Mouse (Mus musculus) intestine, embryonic 16.5 days (tissue): ENCODE measurements around the gene Prnd. TPM values are rescaled to one million over a fixed set of nuclear protein-coding genes. Genes with fewer than 3 reads are reported as not detected.

Experiments used
- ATAC-seq: fragments of 200-750 bp; cut with Nextera tagmentation; 2 replicates; pipeline ENCODE4 v1.8.0; 2017; ENCODE audit warnings: moderate TSS enrichment, moderate library complexity
- H3K27ac ChIP-seq: fragments of 300-500 bp; sonication (generic); 2 replicates; pipeline ENCODE4 v1.5.1; 2014; ENCODE audit warnings: mild to moderate bottlenecking, low read length
- H3K27me3 ChIP-seq: fragments of 300-500 bp; sonication (generic); replicated peaks from 2 replicates; pipeline ENCODE4 v1.6.1; 2014; ENCODE audit warnings: low read length, control low read depth, mixed read lengths; ENCODE audit not compliant: control insufficient read depth, insufficient read depth
- H3K36me3 ChIP-seq: fragments of 300-500 bp; sonication (generic); 2 replicates; pipeline ENCODE4 v1.6.1; 2014; ENCODE audit warnings: low read length, control low read depth; ENCODE audit not compliant: control insufficient read depth, insufficient read depth
- H3K4me1 ChIP-seq: fragments of 300-500 bp; sonication (generic); 2 replicates; pipeline ENCODE4 v1.6.1; 2014; ENCODE audit warnings: low read length, control low read depth, mixed read lengths; ENCODE audit not compliant: control insufficient read depth, insufficient read depth
- H3K4me2 ChIP-seq: fragments of 300-500 bp; sonication (generic); 2 replicates; pipeline ENCODE4 v1.6.1; 2014; ENCODE audit warnings: low read depth, low read length, control low read depth
- H3K4me3 ChIP-seq: fragments of 300-500 bp; sonication (generic); 2 replicates; pipeline ENCODE4 v1.5.1; 2014; ENCODE audit warnings: mild to moderate bottlenecking, low read length
- H3K9ac ChIP-seq: fragments of 300-500 bp; sonication (generic); 2 replicates; pipeline ENCODE4 v1.6.1; 2014; ENCODE audit warnings: low read depth, low read length
- H3K9me3 ChIP-seq: fragments of 300-500 bp; sonication (generic); 2 replicates; pipeline ENCODE4 v1.6.1; 2016; ENCODE audit warnings: low read length, control low read depth; ENCODE audit not compliant: control insufficient read depth
- WGBS: fragments of 180-500 bp; shearing (Covaris S2); extraction: QIAGEN DNeasy Blood & Tissue Kit; methylation state at CpG from one replicate; pipeline ENCODE4 v1.1.7; 2014; 5-methylcytosine and 5-hydroxymethylcytosine counted together
- polyA plus RNA-seq: library from polyadenylated mRNA; unstranded; fragments of >200 nt; fragmentation: Nextera tagmentation; extraction: Ambion mirVana; gene quantifications from 2 replicates; pipeline ENCODE4 v1.2.1, GENCODE M21; 2015

Gene Prnd
- polyA plus RNA-seq, 1 experiment from 2014 or later: 28.8 TPM

DNA sequence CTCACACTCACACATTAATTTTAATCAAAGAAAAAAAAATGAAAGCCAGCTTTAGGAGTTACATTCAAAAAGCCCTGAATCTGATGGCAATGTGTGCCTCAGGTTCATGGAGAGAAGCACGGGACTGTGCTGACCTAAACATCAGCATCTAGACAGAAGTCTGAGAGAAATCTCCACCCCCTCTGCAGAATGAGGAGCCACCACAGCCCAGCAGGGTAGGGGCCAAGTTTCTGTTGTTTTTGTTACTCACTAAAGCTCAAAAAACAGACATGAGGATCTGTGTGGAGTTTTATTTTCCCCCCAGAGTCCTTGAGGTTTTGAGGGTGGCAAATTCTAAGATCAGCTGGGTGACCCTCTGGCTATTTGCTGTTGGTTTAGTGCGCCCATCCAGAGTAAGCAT is 37.9 kb downstream of the Prnd start:
- 68% methylated on average over 2 of the region's 2 CpGs for WGBS
- no peak for ATAC-seq
- H3K36me3 ChIP-seq: no peaks in the 10 kb centered on the region
- no peak overlapping the region for H3K9ac ChIP-seq
- no peaks in the 10 kb centered on the region for H3K4me1 ChIP-seq
- no peak overlapping the region for H3K27ac ChIP-seq
- H3K4me2 ChIP-seq: no peak overlapping the region
- no peaks in the 10 kb centered on the region for H3K27me3 ChIP-seq
- H3K4me3 ChIP-seq: no peak overlapping the region
- H3K9me3 ChIP-seq: no peaks in the 10 kb centered on the region

DNA sequence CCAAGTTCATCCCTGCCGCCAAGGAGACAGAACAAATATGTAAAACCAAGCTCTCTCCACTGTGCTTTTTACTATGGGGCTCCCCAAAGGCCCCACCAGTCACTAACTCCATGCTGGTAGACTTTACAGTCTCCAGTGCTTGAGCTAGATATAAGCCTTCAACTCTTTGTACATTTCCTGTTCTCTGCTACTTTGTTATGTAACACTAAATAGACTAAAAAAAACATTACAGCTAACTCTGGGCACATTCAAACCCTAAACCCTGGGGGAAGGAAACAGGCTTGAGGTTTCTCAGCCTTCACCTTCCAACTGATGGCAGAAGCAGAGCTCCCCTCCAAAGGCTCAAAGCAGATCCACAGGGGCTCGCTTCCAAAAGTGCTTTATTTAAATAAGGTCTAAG is 41.8 kb downstream of the Prnd start:
- Histone ChIP-seq H3K9ac (no peak overlapping the region), H3K27me3 (no peaks in the 10 kb centered on the region), H3K27ac (no peak overlapping the region), H3K4me2 (no peak overlapping the region), H3K36me3 (0 out of 2 replicates have a peak, but pooled peaks cover 6% of the 10 kb centered on the region), H3K4me3 (no peak overlapping the region), H3K9me3 (no peaks in the 10 kb centered on the region), H3K4me1 (no peaks in the 10 kb centered on the region)
- WGBS: 78% methylated on average over 2 of the region's 2 CpGs
- no peak for ATAC-seq

DNA sequence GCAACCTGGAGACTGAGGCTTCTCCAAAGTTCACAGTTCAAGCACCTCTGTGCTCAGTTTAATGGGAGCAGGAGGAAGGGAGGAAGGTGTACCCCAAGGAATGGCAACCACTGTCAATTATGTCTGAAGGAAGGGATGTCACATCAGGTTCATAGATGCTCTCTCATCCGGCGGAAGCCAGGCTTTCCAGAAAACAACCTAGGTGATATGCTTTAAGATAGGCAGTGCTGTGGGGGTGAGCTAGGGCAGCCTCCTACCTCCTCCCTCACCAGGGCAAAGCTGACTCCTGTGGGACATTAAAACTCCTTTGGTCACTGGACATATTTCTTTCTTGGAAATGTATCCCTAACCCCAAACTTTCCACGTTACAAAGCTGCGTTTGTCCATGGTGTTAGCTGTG is 42.5 kb downstream of the Prnd start:
- Histone ChIP-seq H3K27ac (no peak overlapping the region), H3K4me1 (no peaks in the 10 kb centered on the region), H3K4me2 (no peak overlapping the region), H3K36me3 (0 out of 2 replicates have a peak, but pooled peaks cover 6% of the 10 kb centered on the region), H3K9me3 (no peaks in the 10 kb centered on the region), H3K4me3 (no peak overlapping the region), H3K27me3 (no peaks in the 10 kb centered on the region), H3K9ac (no peak overlapping the region)
- 79% methylated on average over 4 of the region's 4 CpGs for WGBS
- no peak for ATAC-seq

DNA sequence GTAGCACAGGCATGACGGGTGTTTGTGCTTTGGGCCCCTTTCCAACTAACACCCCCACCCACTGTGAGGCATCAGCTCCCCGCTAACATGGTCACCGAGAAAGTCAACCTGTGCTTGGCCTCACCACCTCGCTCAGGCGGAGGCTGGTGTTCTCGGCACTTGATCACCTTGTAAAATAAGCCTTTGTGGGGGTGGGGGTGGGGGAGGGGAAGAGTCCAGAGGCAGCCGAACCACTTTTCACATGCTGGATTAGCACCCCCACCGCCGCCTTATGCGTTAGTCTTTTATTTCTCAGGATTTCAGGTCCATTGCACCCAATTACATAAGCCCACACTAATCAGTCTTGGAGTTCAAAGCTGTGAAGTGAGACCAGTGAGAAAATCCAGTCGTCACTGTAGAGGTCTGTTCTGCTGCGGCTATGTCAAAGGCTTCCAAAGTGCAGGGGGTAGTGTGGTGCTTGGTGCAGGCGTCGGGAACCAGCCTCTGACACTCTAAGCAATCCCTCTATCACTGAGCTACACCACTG is 43.0 kb downstream of the Prnd start:
- Histone ChIP-seq H3K9me3 (no peaks in the 10 kb centered on the region), H3K27me3 (no peaks in the 10 kb centered on the region), H3K27ac (no peak overlapping the region), H3K4me2 (no peak overlapping the region), H3K4me1 (no peaks in the 10 kb centered on the region), H3K36me3 (0 out of 2 replicates have a peak, but pooled peaks cover 6% of the 10 kb centered on the region), H3K4me3 (no peak overlapping the region), H3K9ac (no peak overlapping the region)
- no peak for ATAC-seq
- WGBS: 34% methylated on average over 14 of the region's 14 CpGs

DNA sequence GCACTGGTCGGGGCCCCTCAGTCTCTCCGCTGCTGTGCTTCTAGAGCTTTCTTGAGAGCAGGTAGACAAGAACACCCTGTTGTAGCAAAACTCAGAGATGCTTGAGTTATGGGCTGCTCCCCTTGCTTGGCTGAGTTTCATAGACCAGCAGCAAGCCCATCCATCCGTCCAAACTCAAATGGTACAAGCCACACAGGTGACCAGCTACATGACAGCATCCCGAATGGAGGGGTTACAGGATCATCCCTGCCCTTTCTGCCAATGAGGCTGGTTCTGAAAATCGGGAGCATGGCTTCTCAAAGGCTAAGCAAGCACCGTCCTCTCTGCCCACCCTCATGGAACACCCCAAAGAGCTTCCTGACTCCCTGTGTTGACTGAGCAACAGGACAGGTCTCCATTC is 44.3 kb downstream of the Prnd start:
- no peaks in the 10 kb centered on the region for H3K9me3 ChIP-seq
- no peak overlapping the region for H3K9ac ChIP-seq
- no peak for ATAC-seq
- H3K27ac ChIP-seq: no peak overlapping the region
- 90% methylated on average over 6 of the region's 6 CpGs for WGBS
- H3K4me2 ChIP-seq: no peak overlapping the region
- H3K4me1 ChIP-seq: no peaks in the 10 kb centered on the region
- peaks cover 6% of the 10 kb centered on the region; the same call in 1 of the 2 replicates for H3K36me3 ChIP-seq
- H3K27me3 ChIP-seq: no peaks in the 10 kb centered on the region
- H3K4me3 ChIP-seq: no peak overlapping the region

DNA sequence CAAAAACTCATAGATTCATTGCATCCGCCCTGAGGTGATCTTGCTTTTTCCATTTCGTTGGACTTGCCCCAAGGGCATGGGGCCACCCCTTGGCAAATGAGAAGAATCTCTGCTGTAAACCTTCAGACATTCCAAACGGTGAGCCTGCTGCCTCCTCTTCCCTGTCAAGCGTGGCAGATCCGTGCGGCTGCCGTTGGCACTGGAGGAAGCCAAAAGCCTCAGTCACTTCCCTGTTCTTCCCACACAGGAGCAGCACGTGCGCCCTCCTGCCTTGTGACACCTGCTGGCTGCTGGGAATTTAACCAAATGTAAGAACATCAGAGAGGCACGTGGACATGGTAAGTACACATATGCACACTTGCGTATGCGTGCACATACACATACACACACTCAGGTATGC is 45.1 kb downstream of the Prnd start:
- Histone ChIP-seq H3K9ac (no peak overlapping the region), H3K36me3 (peaks cover 6% of the 10 kb centered on the region; the same call in 1 of the 2 replicates), H3K4me2 (no peak overlapping the region), H3K9me3 (no peaks in the 10 kb centered on the region), H3K4me1 (no peaks in the 10 kb centered on the region), H3K4me3 (no peak overlapping the region), H3K27ac (no peak overlapping the region), H3K27me3 (no peaks in the 10 kb centered on the region)
- no peak for ATAC-seq
- 83% methylated on average over 12 of the region's 12 CpGs for WGBS

DNA sequence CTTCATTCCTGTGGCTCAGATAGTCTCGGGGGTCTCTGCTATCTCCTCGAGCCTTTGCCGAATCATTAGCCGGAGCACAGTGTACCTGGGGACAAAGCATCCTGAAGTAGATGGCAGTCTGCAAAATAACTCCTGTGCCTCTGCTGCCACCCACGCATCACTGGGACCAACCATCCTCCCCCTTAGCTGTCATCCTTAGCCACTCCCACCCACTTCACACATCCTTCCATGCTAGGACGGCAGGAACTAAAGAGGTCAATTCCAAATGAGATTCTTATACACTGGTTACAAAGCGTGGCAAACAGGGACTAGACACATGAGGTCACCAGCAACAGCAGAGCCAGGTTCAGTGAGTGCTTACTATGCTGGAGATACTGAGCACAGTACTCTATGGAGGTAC is 45.7 kb downstream of the Prnd start:
- no peaks in the 10 kb centered on the region for H3K4me1 ChIP-seq
- peaks cover 6% of the 10 kb centered on the region; the same call in 1 of the 2 replicates for H3K36me3 ChIP-seq
- H3K27ac ChIP-seq: no peak overlapping the region
- WGBS: 81% methylated on average over 7 of the region's 7 CpGs
- ATAC-seq: no peak
- H3K4me3 ChIP-seq: no peak overlapping the region
- no peak overlapping the region for H3K9ac ChIP-seq
- no peaks in the 10 kb centered on the region for H3K9me3 ChIP-seq
- H3K4me2 ChIP-seq: no peak overlapping the region
- H3K27me3 ChIP-seq: no peaks in the 10 kb centered on the region

DNA sequence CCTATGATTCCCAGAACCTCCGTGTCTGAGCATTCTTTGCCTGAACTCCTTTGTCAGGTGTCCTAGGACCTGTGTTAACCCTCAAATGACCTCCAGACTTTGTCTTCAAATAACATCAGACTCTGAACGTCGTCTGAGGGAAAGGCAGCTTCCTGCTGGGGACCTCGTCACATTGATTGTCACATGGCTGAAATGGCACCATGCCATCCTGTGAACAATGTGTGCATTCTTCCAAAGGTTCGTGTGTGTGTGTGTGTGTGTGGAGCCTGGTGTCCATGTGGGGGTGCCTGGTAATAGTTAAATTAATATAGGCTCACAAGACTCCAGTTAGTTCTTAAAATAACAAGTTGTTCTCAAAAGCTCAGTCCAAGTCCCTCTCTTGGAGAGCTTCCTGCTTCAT is 46.7 kb downstream of the Prnd start:
- Histone ChIP-seq H3K4me3 (no peak overlapping the region), H3K27me3 (no peaks in the 10 kb centered on the region), H3K27ac (no peak overlapping the region), H3K36me3 (peaks cover 6% of the 10 kb centered on the region; the same call in 1 of the 2 replicates), H3K9me3 (no peaks in the 10 kb centered on the region), H3K9ac (no peak overlapping the region), H3K4me1 (no peaks in the 10 kb centered on the region), H3K4me2 (no peak overlapping the region)
- WGBS: 52% methylated on average over 5 of the region's 5 CpGs
- ATAC-seq: no peak

DNA sequence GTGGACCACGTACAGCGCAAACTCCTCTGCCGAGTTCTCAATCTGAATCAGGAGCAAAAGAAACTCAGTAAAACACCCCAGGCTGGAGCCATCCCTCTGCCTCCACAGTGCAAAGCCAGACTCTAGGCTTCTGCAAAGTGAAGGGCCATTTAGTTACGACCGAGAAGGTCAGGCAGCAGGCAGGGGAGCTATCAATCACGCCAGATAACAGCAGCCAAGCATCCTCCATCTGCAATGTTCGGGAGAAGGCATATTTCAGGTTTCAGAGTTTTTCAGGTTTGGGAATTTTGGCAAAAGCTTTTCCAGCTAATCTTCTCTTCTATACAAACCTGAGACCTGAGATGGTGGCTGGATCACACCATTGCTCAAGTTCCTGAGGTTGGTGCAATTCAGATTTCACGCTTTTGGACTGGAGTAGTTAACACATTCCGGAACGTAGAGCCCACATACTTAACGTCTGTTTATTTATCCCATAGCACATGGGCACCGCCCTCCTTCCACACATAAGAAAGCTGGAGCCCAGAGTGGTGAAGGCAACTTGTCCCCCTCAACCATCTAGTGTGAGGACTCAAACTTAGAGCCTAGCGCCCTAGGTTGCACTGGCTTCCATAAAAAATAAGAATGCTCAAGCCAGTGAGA is 51.2 kb downstream of the Prnd start:
- Histone ChIP-seq H3K4me3 (no peak overlapping the region), H3K36me3 (no peaks in the 10 kb centered on the region; the same call in 1 of the 2 replicates), H3K9ac (no peak overlapping the region), H3K9me3 (no peaks in the 10 kb centered on the region), H3K27me3 (no peaks in the 10 kb centered on the region), H3K4me2 (no peak overlapping the region), H3K27ac (no peak overlapping the region), H3K4me1 (no peaks in the 10 kb centered on the region)
- 55% methylated on average over 13 of the region's 13 CpGs for WGBS
- no peak for ATAC-seq

DNA sequence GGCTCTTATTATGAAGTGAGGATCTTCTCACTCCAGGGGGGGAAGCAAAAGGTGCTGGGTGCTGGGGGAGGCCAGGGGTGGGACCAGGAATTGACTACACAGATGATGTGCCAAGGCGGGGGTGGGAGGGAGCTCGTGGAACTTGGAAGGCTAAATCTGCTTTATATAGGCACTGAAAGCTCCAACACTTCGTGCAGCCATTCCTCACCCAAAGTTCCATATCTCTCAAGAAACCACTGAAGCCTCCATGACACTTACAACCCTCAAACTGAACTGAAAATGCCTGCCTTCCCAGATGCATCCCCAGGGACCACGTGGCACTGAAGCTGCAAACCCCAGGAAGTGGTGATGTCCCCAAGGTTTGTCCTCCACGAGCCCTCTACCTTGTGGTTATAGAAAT is 53.3 kb downstream of the Prnd start:
- no peak overlapping the region for H3K4me3 ChIP-seq
- H3K36me3 ChIP-seq: no peaks in the 10 kb centered on the region; the same call in 1 of the 2 replicates
- no peak overlapping the region for H3K9ac ChIP-seq
- H3K9me3 ChIP-seq: no peaks in the 10 kb centered on the region
- WGBS: 79% methylated on average over 5 of the region's 5 CpGs
- H3K4me2 ChIP-seq: no peak overlapping the region
- H3K27ac ChIP-seq: no peak overlapping the region
- no peak for ATAC-seq
- H3K27me3 ChIP-seq: no peaks in the 10 kb centered on the region
- H3K4me1 ChIP-seq: no peaks in the 10 kb centered on the region
